Mouse (Mus musculus): ENCODE results near the gene Hoxc11.

DNA sequence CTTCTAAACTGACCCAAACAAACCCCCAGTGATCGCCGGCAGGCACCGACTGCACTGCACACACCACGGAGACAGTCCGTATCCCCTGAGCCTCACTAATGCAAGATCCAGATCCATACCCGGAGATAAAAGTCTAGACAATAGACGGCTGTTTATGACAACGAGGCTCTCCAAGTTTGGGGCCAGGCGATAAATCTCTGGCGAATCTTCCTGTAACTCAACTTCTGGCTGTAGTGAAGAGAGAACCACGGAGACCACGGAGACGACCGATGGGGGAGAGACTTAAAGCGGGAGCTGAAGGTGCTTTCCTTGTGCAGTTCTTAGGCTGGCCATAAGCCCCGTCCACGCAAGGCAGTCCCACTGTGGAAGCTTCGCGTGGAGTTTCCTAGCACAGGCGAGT, 4.5 kb upstream of the Hoxc11 start:
- no peak for TF ChIP-seq CTCF (IDR thresholded peaks at IDR 0.05; ENCODE audit: insufficient read depth, low read length)
- no peak for TF ChIP-seq POLR2A (IDR thresholded peaks at IDR 0.05; ENCODE audit: borderline replicate concordance, extremely low read depth, low read depth, low read length)
